Mouse (Mus musculus) splenic B cell, adult 2 months (primary cell): Measurements from ENCODE around the gene Elovl5.
A peak's percentile ranks its signal among the peaks of the same experiment; 100 is the strongest.

Source experiments
- DNase-seq: peaks from one replicate; pipeline ENCODE4 v3.0.0-alpha.2; 2011; ENCODE audit warnings: low read depth, low spot score
- H3K27me3 ChIP-seq: 2 replicates; pipeline ENCODE4 v1.6.1; 2012; ENCODE audit warnings: mild to moderate bottlenecking, low read length, moderate library complexity, mixed read lengths; ENCODE audit not compliant: control insufficient read depth, poor library complexity, insufficient read depth, severe bottlenecking
- H3K36me3 ChIP-seq: 2 replicates; pipeline ENCODE4 v1.6.1; 2012; ENCODE audit warnings: mild to moderate bottlenecking, low read length, moderate library complexity, mixed read lengths; ENCODE audit not compliant: control insufficient read depth, poor library complexity, insufficient read depth, severe bottlenecking

Elovl5 gene

GRCm38 (mm10) chr9:77938761-77939553, 21.8 kb downstream of the Elovl5 start:
- Histone ChIP-seq H3K36me3 (no peaks in the 10 kb centered on the region), H3K27me3 (no peaks in the 10 kb centered on the region; the same call in 1 of the 2 replicates)
- no peak for DNase-seq

- Histone ChIP-seq H3K27me3 (no peaks in the 10 kb centered on the region; the same call in 1 of the 2 replicates), H3K36me3 (no peaks in the 10 kb centered on the region; the same call in 1 of the 2 replicates)
- DNase-seq, result no peak
These were observed 22.4 kb downstream of the Elovl5 start for GRCm38 (mm10) chr9:77939554-77939920.

GRCm38 (mm10) chr9:77941058-77941457, 23.9 kb downstream of the Elovl5 start:
- no peaks in the 10 kb centered on the region; the same call in 1 of the 2 replicates for H3K36me3 ChIP-seq
- H3K27me3 ChIP-seq, result no peaks in the 10 kb centered on the region
- DNase-seq, result peak; percentile 42

GRCm38 (mm10) chr9:77941836-77942235, 24.7 kb downstream of the Elovl5 start:
- DNase-seq, result no peak
- no peaks in the 10 kb centered on the region; the same call in 1 of the 2 replicates for H3K36me3 ChIP-seq
- no peaks in the 10 kb centered on the region for H3K27me3 ChIP-seq

GRCm38 (mm10) chr9:77942411-77942810, 25.2 kb downstream of the Elovl5 start:
- DNase-seq, result no peak
- no peaks in the 10 kb centered on the region; the same call in 1 of the 2 replicates for H3K36me3 ChIP-seq
- no peaks in the 10 kb centered on the region for H3K27me3 ChIP-seq

GRCm38 (mm10) chr9:77943316-77943715, 26.2 kb downstream of the Elovl5 start:
- Histone ChIP-seq H3K36me3 (no peaks in the 10 kb centered on the region; the same call in 1 of the 2 replicates), H3K27me3 (no peaks in the 10 kb centered on the region)
- no peak for DNase-seq

GRCm38 (mm10) chr9:77944195-77944594, 27.0 kb downstream of the Elovl5 start:
- H3K27me3 ChIP-seq, result no peaks in the 10 kb centered on the region
- no peak for DNase-seq
- no peaks in the 10 kb centered on the region; the same call in 1 of the 2 replicates for H3K36me3 ChIP-seq

GRCm38 (mm10) chr9:77945792-77946666, 28.9 kb downstream of the Elovl5 start:
- DNase-seq, result no peak
- Histone ChIP-seq H3K27me3 (no peaks in the 10 kb centered on the region), H3K36me3 (no peaks in the 10 kb centered on the region; the same call in 1 of the 2 replicates)

- DNase-seq, result no peak
- no peaks in the 10 kb centered on the region for H3K27me3 ChIP-seq
- no peaks in the 10 kb centered on the region; the same call in 1 of the 2 replicates for H3K36me3 ChIP-seq
These were observed 31.1 kb downstream of the Elovl5 start for GRCm38 (mm10) chr9:77948214-77948613.

GRCm38 (mm10) chr9:77949753-77950268, 32.6 kb downstream of the Elovl5 start:
- Histone ChIP-seq H3K36me3 (no peaks in the 10 kb centered on the region), H3K27me3 (no peaks in the 10 kb centered on the region)
- no peak for DNase-seq

GRCm38 (mm10) chr9:77950841-77951475, 33.8 kb downstream of the Elovl5 start:
- H3K36me3 ChIP-seq, result no peaks in the 10 kb centered on the region
- DNase-seq, result no peak
- no peaks in the 10 kb centered on the region for H3K27me3 ChIP-seq

- no peaks in the 10 kb centered on the region for H3K27me3 ChIP-seq
- H3K36me3 ChIP-seq, result no peaks in the 10 kb centered on the region
- DNase-seq, result no peak
These were observed 34.8 kb downstream of the Elovl5 start for GRCm38 (mm10) chr9:77951971-77952370.

- DNase-seq, result no peak
- H3K27me3 ChIP-seq, result no peaks in the 10 kb centered on the region
- no peaks in the 10 kb centered on the region for H3K36me3 ChIP-seq
These were observed 35.9 kb downstream of the Elovl5 start for GRCm38 (mm10) chr9:77953053-77953452.

- no peaks in the 10 kb centered on the region for H3K27me3 ChIP-seq
- H3K36me3 ChIP-seq, result 0 out of 2 replicates have a peak, but pooled peaks cover 2% of the 10 kb centered on the region
- no peak for DNase-seq
These were observed 37.3 kb downstream of the Elovl5 start for GRCm38 (mm10) chr9:77954496-77954895.
